Mouse (Mus musculus) fat pad, adult 2 months (tissue): ENCODE data around the gene Srgap2.
"Not testable (repeated sequence)": the region's sequence is repeated elsewhere in the genome, so short reads cannot be mapped to it uniquely, and the experiment has no call there.

Experiments
- DNase-seq: peaks from one replicate; pipeline ENCODE4 v3.0.0-alpha.2; 2011; ENCODE audit warnings: low read depth, low spot score; ENCODE audit errors: extremely low read depth

The Srgap2 gene

DNA sequence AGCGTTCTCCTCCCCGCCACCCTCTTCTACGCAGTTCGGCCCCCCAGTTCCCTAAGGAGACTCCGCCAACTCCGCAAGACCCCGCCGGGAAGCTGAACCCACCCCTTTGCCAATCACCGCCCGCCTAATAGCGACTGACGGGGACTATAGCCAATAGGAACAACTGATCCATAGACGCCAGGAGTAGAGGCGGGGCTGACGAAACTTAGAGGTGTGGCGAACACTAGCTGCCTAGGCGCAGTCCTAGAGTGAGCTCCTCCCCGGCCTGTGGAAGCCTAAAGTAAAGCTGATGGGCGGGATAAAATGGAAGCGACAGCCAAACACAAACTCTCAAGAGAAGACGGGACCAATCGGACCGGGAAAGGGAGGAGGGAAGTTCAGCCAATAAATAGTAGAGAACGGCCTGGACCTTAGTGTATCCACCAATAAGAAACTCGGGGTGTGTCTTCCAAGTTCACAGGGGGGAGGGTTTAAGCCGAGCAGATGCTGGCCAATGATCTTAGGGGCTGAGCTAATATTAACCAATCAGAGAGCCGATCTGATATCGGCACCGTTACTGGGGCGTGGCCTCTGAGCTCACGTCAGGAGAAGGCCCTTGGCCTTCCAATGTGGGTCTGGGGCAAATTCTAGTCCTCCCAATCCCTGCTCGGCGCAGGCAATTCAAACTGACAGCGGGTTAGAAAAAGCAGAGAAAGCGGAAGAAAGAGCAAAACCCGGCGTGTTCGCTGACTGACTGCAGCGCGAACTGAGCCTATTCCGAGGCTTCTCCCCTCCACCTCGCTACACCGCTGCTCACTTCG, at the start of gene Srgap2, which contains the start of gene Fam72a:
TSS of gene Srgap2 (minus strand) at position 72 of the 800 bp plus-strand sequence.
TSS of gene Fam72a (plus strand) at position 623 of the 800 bp plus-strand sequence.
- peak; percentile 100 for DNase-seq

DNA sequence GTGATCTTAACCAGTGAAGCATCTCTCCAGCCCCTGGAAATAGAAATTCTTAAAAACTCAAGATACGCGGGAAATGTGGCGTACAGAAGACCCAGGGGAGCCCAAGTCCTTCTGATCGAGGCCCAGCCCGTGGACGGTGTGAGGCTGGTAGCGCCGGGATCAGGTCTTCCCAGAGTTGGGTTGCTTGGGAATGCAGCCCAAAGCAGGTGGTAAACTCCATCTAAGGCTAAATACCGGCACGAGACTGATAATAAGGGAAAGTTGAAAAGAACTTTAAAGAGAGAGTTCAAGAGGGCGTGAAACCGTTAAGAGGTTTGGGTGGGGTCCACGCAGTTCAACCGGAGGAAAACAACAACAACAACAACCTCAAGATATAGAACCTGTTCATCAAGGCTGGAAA, 46.6 kb upstream of the Srgap2 start:
- no peak for DNase-seq

DNA sequence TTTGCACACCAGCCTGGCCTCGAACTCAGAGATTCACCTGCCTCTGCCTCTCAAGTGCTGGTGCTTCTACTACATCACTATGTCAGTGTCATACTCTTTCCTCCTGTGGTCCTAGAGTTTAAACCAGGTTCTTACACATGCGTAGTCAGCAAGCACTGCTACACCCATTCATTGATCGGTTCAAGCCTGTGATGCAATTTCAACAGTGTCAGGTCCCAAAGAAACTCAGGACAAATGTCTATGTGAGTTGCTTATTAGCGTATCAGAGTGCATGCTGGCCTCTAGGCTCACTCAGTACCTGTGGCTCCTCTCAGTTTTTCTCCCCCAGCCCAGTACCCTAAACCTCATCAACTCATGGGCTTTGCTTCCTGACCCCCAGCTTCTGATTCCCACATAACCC, 43.2 kb upstream of the Srgap2 start:
- DNase-seq: no peak

DNA sequence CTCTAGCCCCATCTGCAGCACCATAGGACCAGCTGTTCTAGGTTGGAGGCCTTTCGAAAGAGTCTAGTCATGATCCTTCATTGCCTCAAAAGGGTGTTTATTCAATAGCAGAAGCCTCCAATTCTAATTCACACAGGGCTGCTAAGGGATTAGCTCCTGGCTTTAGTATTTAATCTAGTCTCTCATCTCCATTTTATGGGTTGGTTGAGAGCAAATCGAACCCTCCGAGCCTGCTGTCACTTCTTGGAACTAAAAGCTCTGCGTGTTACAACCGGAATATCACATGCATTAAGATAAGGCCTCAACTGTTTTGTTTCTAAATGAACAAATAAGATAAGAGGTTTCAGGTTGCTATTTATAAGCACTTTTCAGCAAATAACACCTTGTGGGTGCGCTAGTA, 42.6 kb upstream of the Srgap2 start:
- DNase-seq: peak; percentile 55

DNA sequence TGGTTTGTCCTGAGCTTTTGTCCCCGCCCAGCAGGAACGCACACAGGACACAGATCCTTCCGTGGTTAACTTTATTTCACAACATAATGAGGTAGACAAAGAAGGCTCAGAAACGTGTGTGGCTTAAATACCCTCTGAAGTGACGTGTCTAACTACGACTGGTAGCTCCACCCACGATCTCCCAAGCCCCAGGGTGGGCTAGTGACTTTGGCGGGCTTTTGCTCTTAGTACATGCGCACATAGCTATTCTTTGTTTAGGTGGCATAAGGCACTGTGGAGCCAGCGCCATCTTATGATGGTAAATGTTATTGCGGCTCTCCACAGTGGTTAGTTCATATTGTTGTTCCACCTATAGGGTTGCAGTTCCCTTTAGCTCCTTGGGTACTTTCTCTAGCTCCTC, 38.9 kb upstream of the Srgap2 start:
- not testable (repeated sequence) for DNase-seq

DNA sequence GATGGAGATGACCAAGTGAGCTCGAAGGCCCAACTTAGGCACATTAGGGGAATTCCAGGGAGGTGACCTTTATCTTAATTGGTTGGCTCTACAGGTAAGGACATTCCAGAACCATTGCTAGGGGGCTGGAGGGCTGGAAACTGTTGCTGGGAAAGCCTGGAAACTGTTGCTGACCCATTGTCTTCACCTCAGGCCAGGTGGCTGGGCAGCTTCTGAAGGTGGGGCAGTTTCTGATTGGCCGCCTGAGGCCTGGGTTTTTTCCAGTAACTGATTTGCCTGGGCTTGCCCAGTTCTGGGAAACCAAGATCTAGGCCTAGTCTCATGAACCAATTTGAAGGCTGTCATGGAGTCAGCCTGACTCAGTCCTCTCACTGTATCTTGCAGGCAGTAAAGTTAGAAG, 34.9 kb upstream of the Srgap2 start:
- DNase-seq: no peak

DNA sequence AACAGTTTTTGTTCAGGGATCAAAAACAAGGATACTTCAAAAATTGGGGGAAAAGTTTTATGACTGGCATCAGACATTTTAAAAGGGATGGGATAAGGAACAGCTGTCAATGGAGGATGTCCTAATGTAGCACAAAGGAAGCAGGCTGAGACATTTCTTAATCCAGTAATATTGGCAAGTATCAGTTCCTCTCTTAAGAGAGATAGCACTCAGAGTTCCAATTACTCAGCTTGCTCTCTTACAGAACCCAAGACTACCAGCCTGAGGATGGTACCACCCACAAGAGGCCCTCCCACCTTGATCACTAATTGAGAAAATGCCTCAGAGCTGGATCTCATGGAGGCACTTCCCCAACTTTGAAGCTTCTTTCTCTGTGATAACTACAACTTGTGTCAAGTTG, 33.3 kb upstream of the Srgap2 start:
- DNase-seq: no peak

DNA sequence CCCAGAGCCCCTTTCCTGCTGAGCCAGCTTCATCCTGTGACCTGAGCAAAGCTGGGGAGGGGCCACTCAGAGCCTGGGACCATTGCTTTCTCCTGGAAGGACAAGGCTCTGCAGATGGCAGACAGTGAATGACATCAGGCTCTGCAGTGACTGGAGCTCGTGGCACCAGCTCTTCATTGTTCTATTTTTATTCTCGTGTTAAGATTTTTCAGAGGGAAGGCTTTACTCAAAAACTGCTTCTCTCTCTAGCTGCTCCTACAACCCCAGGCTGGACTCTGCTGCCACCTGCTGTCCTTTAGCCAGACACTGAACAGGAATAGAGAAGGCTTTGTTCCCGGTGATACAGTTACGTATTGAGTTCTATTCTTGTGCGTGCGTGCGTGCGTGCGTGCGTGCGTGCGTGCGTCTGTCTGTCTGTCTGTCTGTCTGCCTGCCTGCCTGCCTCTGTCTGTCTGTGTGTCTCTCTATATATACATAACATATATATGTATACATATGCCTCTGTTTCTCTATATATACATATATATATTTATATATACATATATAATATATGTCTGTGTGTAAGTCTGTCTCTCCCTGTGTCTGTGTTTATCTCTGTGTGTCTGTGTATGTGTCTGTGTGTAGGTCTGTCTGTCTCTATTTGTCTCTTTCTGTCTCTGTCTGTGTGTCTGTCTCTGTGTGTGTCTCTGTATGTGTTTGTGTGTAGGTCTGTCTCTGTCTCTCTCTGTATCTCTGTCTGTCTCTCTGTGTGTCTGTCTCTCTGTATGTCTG, 28.1 kb upstream of the Srgap2 start:
- DNase-seq: no peak

DNA sequence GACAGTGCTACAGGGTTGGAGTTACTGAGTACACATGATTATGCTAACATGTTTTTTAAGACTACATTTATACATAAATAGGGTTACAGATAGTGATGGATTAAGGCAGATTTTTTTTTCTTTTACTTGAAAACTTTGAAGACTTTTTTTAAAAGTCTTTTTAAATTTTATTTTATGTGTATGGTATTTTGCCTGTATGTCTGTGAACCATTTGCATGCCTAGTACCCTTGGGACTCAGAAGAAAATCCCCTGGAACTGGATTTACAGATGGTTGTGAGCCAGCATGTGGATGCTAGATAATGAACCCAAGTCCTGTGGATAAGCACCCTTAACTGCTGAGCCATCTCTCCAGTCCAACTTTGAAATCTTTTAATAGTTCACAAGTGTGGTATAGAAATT, 26.3 kb upstream of the Srgap2 start:
- no peak for DNase-seq

DNA sequence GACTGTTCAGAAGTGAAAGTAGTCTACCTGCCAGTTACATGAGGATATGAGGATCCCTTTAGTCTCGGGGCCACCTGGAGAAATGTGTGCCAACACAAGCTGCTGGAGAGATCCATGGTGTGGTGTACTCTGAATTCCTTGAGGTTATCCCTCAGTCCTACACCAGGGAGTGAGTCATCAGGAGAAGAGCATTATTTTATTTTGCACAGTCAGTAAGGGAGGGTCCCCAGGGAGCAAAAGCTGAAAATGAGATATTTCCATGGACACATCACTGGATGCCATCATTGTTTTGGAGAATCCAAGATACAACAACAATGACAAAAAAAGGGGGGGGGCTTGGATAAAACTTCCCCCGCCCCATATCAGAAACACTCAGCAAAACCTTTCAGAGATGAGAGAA, 24.8 kb upstream of the Srgap2 start:
- DNase-seq: no peak

DNA sequence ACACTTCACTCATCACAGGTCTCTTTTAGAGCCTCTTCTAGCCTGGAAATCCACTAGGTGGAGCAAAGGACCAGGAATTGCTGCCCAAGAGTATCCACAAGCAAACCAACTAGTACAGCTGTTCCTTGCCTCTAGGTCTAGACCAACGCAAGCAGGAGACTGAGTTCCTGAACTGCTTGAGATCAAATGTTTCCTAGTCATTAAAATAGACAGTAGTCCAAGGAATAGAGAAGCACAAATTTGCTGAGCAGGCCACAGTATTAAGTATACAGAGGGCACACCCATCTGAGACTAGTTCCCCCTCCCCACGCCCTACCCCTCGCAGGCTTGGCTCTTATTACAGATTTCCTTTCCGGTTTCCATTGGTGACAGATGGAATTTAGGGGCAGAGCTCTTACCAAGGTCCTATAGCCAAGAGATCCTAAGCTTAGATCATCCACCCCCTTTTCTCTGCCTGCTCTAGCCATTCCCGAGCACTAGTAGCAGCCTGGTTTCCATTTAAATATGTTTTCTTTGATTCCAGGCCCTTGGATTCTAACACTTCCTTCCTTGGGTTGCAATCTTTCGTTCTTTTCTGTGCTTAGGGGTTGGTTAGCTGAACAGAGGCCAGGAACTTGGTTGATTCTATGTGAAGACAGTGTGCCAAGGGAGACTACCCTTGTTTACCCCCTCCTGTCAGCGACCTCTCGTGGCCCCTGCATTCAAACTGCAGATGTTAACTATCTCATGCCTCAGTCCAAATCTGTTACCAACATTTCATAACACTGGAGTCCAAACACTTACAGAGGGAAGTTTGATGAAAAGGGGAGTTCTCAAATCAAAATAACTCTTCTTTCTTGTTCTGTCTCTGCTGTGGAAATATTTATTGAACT, 21.6 kb upstream of the Srgap2 start:
- no peak for DNase-seq

DNA sequence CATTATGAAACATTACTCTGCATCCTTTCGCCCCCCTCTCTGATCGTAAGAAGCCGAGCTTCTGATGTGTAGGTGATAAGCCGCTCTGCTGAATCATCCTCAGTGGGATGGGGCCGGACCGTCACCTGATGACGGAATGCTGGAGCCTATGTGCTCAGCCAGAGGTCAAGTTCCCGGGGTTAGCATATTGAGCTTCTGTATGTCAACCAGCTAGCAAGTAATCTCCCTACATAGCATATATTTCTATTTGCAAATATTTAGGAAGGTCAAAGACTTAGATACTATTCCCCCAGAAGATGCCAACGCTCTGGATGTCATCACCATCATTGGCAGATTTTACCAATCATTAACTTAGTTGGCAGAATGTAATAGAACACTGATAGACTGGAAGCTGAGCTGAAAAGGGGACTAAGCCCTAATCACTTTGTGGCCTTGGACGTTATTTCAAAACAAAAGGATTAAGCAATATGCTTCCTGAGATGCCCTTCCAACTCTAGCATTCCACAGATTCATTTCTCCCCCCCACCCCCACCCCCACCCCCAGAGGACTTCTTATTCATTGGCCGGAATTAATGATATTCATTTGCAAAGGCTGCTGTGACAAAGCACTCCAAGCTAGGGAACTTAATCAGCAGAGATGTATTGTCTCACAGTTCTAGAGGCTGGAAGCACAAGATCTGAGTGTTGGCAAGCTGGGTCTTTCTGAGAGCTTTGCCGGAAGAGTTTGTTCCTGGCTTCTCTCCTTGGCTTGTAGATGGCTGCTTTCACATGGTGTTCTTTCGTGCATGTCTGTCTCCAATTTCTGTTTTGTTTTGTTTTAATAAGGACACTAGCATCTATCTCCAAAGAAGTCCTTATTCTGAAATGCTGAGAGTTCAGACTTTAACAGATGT, 19.9 kb upstream of the Srgap2 start:
- DNase-seq: no peak

DNA sequence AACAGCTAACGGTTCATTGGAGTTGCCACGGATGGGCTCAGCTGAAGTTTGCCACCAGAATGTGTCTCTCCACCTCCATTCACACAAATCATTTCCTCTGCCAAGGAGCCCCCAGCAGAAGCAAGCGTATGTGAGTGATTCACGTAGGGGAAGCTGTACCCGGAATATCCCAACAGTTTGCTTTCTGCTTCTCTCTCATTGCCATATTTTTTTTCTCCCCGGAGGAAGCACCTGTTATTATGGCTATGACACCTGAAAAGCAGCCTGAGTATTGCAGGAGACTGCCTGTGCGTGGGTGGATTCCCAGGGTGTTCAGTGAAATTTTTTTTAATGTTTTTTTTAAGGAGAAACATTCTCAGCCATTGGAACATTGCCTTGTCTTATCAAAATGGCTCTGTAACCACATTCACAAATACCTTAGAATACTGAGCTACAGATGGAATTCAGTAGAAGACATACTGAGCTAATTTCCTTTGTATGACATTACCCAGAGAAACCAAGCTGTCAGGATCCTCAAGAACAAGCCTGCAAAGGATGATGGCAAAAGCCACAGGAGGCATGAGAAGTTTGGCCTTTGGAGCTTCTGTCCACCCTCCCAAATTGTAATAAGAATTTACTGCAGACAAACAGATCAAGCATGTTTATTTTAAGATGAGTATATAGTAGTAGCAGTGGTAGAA, 16.9 kb upstream of the Srgap2 start:
- no peak for DNase-seq

DNA sequence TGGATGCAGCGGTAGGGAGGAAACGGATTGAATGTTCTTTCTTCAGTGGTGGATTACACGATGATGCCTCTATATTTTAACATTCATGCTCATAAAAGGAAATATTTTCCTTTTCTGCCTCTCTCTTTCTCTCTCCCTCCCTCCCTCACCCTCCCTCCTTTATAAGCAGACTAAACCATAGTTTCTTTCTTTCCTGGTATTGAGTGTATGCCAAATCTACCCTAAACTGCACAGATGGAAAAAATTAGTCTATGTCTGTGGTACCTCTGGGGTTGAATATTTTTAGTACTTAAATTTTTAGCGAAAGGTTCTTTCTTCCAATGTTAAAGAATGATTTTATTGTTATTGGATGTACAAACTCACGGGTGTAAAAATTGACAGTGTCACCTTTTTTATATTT, 14.8 kb upstream of the Srgap2 start:
- no peak for DNase-seq

DNA sequence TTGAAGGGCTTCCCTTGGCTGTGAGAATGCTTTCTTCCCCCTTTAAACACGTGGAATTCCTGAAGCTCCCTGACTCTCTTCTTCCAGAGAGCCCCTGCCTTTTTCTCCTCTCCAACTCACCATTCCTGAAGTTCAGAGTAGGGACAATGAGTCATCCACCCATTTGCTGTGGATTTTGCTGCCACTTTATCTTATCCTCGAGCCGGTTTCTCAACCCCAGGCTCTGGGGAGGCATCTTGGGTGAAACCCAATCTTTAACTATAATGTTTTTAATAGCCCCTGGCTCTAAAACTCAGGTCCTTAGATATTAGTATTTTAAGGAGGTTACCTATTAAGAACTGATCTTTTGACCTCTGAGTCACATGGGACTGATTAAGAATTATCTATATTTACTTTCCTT, 14.3 kb upstream of the Srgap2 start:
- DNase-seq: no peak

DNA sequence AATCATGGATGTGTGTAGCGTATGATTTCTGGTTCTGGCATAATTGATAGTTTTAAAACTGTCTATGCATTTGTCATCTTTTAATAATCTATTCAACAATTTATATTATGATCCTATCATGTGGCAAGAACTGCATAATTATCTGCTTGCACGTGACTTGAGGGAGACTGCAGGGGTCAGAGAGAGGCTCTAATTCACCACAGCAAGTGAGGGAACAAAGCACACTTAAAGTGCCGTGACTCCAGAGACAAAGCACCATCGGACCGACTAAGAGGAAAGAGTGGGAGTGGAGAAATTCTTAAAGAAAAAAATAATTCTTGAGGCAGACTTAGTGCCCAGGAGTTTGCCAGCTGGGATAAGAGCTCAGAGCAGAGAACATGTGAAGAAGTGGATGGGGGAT, 13.6 kb upstream of the Srgap2 start:
- no peak for DNase-seq

DNA sequence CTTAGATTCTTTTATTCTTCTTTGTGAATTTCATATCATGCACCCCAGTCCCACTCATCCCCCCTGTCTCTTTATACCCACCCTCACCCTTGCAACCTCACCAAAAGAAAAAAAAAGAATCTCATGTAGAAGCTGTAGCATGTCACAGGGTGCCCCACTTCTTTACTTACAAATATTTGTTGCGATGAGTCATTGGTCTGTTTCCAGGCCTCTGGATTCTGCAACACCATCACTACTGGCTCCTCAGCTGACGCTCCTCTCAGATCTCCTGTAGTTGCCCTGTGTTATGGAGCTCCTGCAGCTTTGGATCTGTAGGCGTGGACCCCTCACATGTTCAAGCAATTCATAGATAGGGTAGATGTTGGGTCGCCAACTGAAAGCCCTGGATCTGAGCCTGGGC, 12.6 kb upstream of the Srgap2 start:
- no peak for DNase-seq

DNA sequence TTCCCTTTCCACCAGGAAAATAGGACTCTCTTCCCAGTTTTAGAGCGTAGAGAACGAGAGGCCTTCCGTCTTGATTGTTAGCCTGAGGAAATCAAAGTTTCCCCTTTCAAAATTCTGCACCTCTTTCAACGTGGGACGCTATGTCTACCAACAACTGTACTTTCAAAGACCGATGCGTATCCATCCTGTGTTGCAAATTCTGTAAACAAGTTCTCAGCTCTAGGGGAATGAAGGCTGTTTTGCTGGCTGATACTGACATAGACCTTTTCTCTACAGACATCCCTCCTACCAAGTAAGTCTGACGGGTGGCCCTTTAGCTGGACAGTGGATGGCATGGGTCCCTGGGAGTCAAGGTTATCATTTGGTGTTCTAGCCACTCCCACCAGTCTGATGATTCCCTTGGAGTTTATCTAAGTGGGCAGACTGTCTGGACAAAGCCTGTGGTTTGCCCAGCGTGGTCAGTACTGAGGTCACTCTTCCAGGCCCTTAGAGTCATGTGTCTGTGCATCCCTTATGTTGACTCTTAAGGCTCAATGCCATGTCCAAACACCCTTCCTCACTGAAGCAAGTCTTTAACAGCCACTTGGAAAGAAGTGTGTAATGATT, 1.5 kb upstream of the Srgap2 start:
- DNase-seq: no peak

DNA sequence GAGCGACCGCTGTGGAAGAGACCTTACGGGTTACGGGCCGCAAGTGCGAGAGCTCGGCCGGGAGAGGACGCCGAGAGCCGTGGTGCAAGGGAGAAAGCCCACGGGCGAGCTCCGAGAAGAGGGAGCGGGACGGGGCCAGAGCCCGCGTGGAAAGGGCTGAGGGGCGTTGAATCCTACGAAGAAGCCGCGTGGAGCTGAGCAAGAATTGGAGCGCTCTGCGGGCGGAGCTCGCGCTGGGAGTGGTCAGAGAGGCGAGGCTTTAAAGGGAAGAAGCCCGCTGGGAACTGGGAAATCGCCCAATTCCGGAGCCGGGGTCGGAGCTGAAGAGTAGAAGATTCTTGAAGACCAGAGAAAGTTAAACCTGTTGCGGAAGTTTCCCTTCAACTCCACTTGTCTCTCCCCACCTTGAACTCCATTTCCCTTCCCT, 942 bp upstream of the Srgap2 start:
- no peak for DNase-seq
